13 mouse cellular contexts compared by ENCODE assay signal in genomic region chr4:9131610-9132009, GRCm38 (mm10).
A peak's percentile ranks its signal among the peaks of the same experiment; 100 is the strongest.
DNase-seq lines count a peak whose midpoint lies in the region; ATAC-seq lines count a peak whose summit lies in the region.
"Had no signal": no experiment of that assay in that cellular context is flagged by ENCODE, and none has a peak within 500 bp of the region (broad histone marks: within the 10 kb centered on the region; RNA-seq: fewer than 3 reads in every experiment).

No protein-coding gene starts in this region.

- ATAC-seq in hematopoietic stem cell, adult 5-6 weeks (replicated peaks in 1 of 2; ENCODE audit: insufficient read depth in 1 of 2, low FRiP score in 2 of 2, low TSS enrichment in 1 of 2, low read depth in 1 of 2, poor library complexity in 2 of 2, severe bottlenecking in 2 of 2): peak; percentile 77 to 90
- ATAC-seq: intestine, postnatal 0 days; Patski had no signal

- DNase-seq in layer of hippocampus, adult 9-11 months: peak; percentile 71
- no peak for DNase-seq in layer of hippocampus, adult 8-10 months (ENCODE audit: low spot score in 2 of 2)
- DNase-seq in spleen, postnatal 36 days (ENCODE audit: low spot score in 2 of 2): peak; percentile 53 to 58
- no peak for DNase-seq in spleen, adult 18-20 months
- DNase-seq in spleen, postnatal 4 days (ENCODE audit: low spot score in 2 of 2): peak; percentile 25 to 63
- DNase-seq in adrenal gland, adult 8-10 months: no peak
- DNase-seq in retina, embryonic 14.5 days (ENCODE audit: low spot score): no peak
- DNase-seq: kidney, postnatal 36 days; liver, embryonic 13.5 days; right cerebral cortex, postnatal 25 days had no signal

Comparison
In these comparisons a context has a peak if more than half of its experiments do, and no peak if none do; other contexts are left out.
1. DNase-seq: peak in layer of hippocampus, adult 9-11 months (single experiment), spleen, postnatal 36 days (2 of 2) and spleen, postnatal 4 days (2 of 2); none in layer of hippocampus, adult 8-10 months (0 of 2), spleen, adult 18-20 months (0 of 2), adrenal gland, adult 8-10 months (single experiment) and retina, embryonic 14.5 days (single experiment).